Mouse (Mus musculus) neural tube, embryonic 11.5 days (tissue): ENCODE results near the gene Dazap1. TPM values are rescaled to one million over a fixed set of nuclear protein-coding genes. Genes with fewer than 3 reads are reported as not detected.
A peak's percentile ranks its signal among the peaks of the same experiment; 100 is the strongest.

ENCODE experiments used
- ATAC-seq: fragments of 200-750 bp; cut with Nextera tagmentation; 2 replicates; pipeline ENCODE4 v1.8.0; 2017; ENCODE audit warnings: moderate number of reproducible peaks, mild to moderate bottlenecking, moderate TSS enrichment, moderate library complexity; ENCODE audit not compliant: insufficient read depth, low FRiP score, low TSS enrichment
- DNase-seq: peaks from one replicate; pipeline ENCODE4 v3.0.0-alpha.2; 2015; ENCODE audit warnings: low spot score
- H3K27ac ChIP-seq: fragments of 300-500 bp; sonication (generic); 2 replicates; pipeline ENCODE4 v1.5.1; 2014; ENCODE audit warnings: low read depth, mild to moderate bottlenecking, low read length
- H3K27me3 ChIP-seq: fragments of 300-500 bp; sonication (generic); 2 replicates; pipeline ENCODE4 v1.6.1; 2014; ENCODE audit warnings: mild to moderate bottlenecking, low read length, mixed read lengths; ENCODE audit not compliant: control insufficient read depth, insufficient read depth
- H3K36me3 ChIP-seq: fragments of 300-500 bp; sonication (generic); 2 replicates; pipeline ENCODE4 v1.6.1; 2014; ENCODE audit warnings: mild to moderate bottlenecking, low read length, moderate library complexity, mixed read lengths; ENCODE audit not compliant: control insufficient read depth, insufficient read depth
- H3K4me1 ChIP-seq: fragments of 300-500 bp; sonication (generic); 2 replicates; pipeline ENCODE4 v1.6.1; 2014; ENCODE audit warnings: low read length, mixed read lengths; ENCODE audit not compliant: control insufficient read depth, insufficient read depth
- H3K4me2 ChIP-seq: fragments of 300-500 bp; sonication (generic); 2 replicates; pipeline ENCODE4 v1.6.1; 2014; ENCODE audit warnings: low read depth, mild to moderate bottlenecking, moderate library complexity
- H3K4me3 ChIP-seq: fragments of 300-500 bp; sonication (generic); 2 replicates; pipeline ENCODE4 v1.5.1; 2014; ENCODE audit warnings: low read depth, low read length
- H3K9ac ChIP-seq: fragments of 300-500 bp; sonication (generic); 2 replicates; pipeline ENCODE4 v1.6.1; 2014; ENCODE audit warnings: mild to moderate bottlenecking, low read length
- H3K9me3 ChIP-seq: fragments of 300-500 bp; sonication (generic); 2 replicates; pipeline ENCODE4 v1.6.1; 2016; ENCODE audit warnings: low read length; ENCODE audit not compliant: control insufficient read depth
- WGBS: fragments of 180-500 bp; shearing (Covaris S2); extraction: QIAGEN DNeasy Blood & Tissue Kit; methylation state at CpG from one replicate; pipeline ENCODE4 v1.1.7; 2014; 5-methylcytosine and 5-hydroxymethylcytosine counted together
- polyA plus RNA-seq: library from polyadenylated mRNA; unstranded; fragments of >200 nt; fragmentation: Nextera tagmentation; extraction: Ambion mirVana; gene quantifications from 2 replicates; pipeline ENCODE4 v1.2.1, GENCODE M21; 2014

The Dazap1 gene
- polyA plus RNA-seq, 1 experiment from 2014 or later, result 51.9 TPM

GRCm38 (mm10) chr10:80253551-80253950 is 7.7 kb upstream of the Dazap1 start:
- Histone ChIP-seq H3K9ac (no peak overlapping the region), H3K27me3 (no peaks in the 10 kb centered on the region), H3K4me2 (no peak overlapping the region), H3K36me3 (peaks cover 14% of the 10 kb centered on the region), H3K4me3 (no peak overlapping the region), H3K9me3 (no peaks in the 10 kb centered on the region), H3K4me1 (peaks cover 12% of the 10 kb centered on the region; the same call in 1 of the 2 replicates), H3K27ac (no peak overlapping the region)
- ATAC-seq, result no peak
- WGBS, result 84% methylated on average over 6 of the region's 6 CpGs
- no peak for DNase-seq

- H3K4me3 ChIP-seq, result no peak overlapping the region
- WGBS, result 95% methylated on average over 26 of the region's 26 CpGs
These were observed 6.7 kb upstream of the Dazap1 start for GRCm38 (mm10) chr10:80254331-80255297.

DNA sequence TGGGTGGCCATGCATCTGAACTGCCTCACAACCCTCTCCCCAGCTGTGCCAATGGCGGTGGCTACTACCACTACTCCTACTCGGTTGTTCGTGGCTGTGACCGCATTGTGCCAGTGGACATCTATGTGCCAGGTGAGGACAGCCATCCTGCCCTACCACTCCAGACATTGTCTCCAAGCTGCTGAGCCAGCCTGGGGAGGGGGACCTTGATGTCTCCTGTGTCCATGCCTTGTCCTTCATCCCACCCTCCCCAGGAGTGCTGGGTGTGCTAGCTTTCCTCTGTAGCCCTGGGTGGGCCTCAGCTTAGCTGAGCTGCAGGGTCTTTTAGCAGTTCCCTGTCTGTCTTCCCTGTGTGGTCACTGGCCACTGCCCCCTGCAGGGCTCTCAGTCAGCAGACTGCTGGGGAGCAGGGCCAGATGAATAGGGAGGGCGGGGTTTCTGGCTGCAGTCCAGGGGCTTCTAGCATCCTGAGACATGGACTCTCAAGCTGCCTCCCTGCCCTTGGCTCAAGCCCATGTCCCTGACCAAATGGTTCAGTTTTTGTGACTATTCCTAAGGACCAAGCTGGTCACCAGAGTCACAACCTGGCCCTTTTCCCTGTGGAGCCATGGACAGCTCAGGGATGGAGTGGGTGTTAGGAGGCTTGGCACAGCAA is 5.3 kb upstream of the Dazap1 start:
- Histone ChIP-seq H3K4me2 (no peak overlapping the region), H3K4me3 (no peak overlapping the region), H3K27me3 (no peaks in the 10 kb centered on the region), H3K27ac (no peak overlapping the region), H3K36me3 (peaks cover 14% of the 10 kb centered on the region), H3K9me3 (no peaks in the 10 kb centered on the region), H3K9ac (no peak overlapping the region), H3K4me1 (peaks cover 15% of the 10 kb centered on the region)
- 94% methylated on average over 5 of the region's 5 CpGs for WGBS
- ATAC-seq, result no peak
- DNase-seq, result no peak

More at GRCm38 (mm10) chr10:80254331-80255297, 6.7 kb upstream of the Dazap1 start:
- no peak overlapping the region for H3K9ac ChIP-seq
- H3K27me3 ChIP-seq, result no peaks in the 10 kb centered on the region
- H3K4me1 ChIP-seq, result peaks cover 16% of the 10 kb centered on the region
- no peak for ATAC-seq
- peaks cover 14% of the 10 kb centered on the region for H3K36me3 ChIP-seq
- no peak for DNase-seq
- no peak overlapping the region for H3K27ac ChIP-seq
- no peaks in the 10 kb centered on the region for H3K9me3 ChIP-seq
- no peak overlapping the region for H3K4me2 ChIP-seq

- Histone ChIP-seq H3K4me2 (no peak overlapping the region), H3K36me3 (peaks cover 14% of the 10 kb centered on the region), H3K9ac (no peak overlapping the region), H3K27me3 (no peaks in the 10 kb centered on the region), H3K4me3 (no peak overlapping the region), H3K27ac (no peak overlapping the region), H3K9me3 (no peaks in the 10 kb centered on the region), H3K4me1 (peaks cover 15% of the 10 kb centered on the region)
- WGBS, result 92% methylated on average over 2 of the region's 2 CpGs
- no peak for ATAC-seq
- DNase-seq, result no peak
These were observed 3.4 kb upstream of the Dazap1 start for GRCm38 (mm10) chr10:80257936-80258335.

DNA sequence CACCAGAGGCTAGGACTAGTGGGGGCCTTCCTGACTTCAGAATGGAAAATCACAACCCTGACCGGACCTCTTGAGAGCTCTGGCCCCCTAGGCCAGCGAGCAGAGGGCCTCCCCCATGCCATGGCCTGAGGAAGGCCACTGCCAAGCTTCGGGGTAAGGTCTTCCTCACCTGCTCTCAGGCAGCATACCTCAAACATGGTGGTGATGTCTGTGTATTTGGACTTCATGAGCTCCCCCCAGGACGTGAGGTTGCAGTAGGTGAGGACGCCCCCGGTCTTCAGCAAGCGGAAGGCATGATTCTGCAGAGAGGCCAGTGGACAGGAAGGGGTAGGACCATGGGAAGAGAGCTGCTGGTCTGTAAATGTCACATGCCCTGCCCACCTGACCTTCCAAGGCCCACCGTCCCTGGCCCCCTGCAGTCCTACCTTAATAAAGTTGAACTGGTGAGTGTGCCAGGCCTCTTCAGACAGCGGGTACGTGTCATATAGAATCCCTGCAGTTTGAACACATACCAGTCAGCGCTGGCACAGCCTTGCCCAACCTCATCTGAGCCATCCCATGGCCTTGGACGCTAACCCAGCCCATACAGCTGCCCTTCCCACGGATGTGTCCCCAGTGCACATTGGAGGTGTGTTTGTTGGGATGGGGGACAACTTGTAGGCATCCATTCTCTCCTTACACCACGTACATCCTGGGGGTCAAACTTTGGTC is 2.4 kb upstream of the Dazap1 start:
- peak overlapping the region; percentile 65; the same call in 1 of the 2 replicates for H3K4me2 ChIP-seq
- no peaks in the 10 kb centered on the region for H3K27me3 ChIP-seq
- ATAC-seq (no peak), DNase-seq (no peak)
- WGBS, result 92% methylated on average over 14 of the region's 14 CpGs
- peaks cover 14% of the 10 kb centered on the region for H3K36me3 ChIP-seq
- no peak overlapping the region for H3K4me3 ChIP-seq
- H3K9ac ChIP-seq, result no peak overlapping the region
- H3K27ac ChIP-seq, result no peak overlapping the region
- H3K9me3 ChIP-seq, result no peaks in the 10 kb centered on the region
- H3K4me1 ChIP-seq, result peaks cover 15% of the 10 kb centered on the region

DNA sequence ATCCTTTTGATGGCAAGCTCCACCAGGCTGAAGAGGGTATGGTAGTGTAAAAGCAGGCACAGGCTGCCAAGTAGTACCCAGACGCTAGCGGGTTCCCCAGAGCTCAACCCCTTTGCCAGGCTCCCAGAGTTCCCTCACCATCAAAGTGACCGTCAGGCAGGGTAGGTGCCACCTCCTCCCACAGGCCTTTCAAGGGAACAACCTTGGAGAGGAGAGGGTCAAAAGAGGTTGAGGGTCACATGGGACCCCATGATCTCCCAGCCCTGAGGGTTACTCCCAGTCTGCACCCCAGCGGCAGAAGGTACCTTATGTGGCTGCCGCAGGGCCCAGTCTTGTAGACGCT is 1.9 kb upstream of the Dazap1 start:
- H3K4me3 ChIP-seq, result peak overlapping the region; percentile 43
- H3K36me3 ChIP-seq, result peaks cover 12% of the 10 kb centered on the region
- WGBS, result 78% methylated on average over 6 of the region's 6 CpGs
- H3K4me1 ChIP-seq, result peaks cover 15% of the 10 kb centered on the region
- no peaks in the 10 kb centered on the region for H3K9me3 ChIP-seq
- peak overlapping the region; percentile 48 for H3K9ac ChIP-seq
- H3K27me3 ChIP-seq, result no peaks in the 10 kb centered on the region
- no peak overlapping the region for H3K27ac ChIP-seq
- no peak for DNase-seq
- no peak for ATAC-seq
- peak overlapping the region; percentile 65 for H3K4me2 ChIP-seq

- H3K9me3 ChIP-seq, result no peaks in the 10 kb centered on the region
- 9% methylated on average over 19 of the region's 19 CpGs for WGBS
- peaks cover 9% of the 10 kb centered on the region for H3K36me3 ChIP-seq
- H3K4me2 ChIP-seq, result peak overlapping the region; percentile 65
- H3K27ac ChIP-seq, result peak overlapping the region; percentile 90
- DNase-seq, result peak; percentile 63
- no peak for ATAC-seq
- peaks cover 15% of the 10 kb centered on the region for H3K4me1 ChIP-seq
- peak overlapping the region; percentile 48 for H3K9ac ChIP-seq
- peak overlapping the region; percentile 43 for H3K4me3 ChIP-seq
- no peaks in the 10 kb centered on the region for H3K27me3 ChIP-seq
These were observed 1.2 kb upstream of the Dazap1 start for GRCm38 (mm10) chr10:80259861-80260641.

DNA sequence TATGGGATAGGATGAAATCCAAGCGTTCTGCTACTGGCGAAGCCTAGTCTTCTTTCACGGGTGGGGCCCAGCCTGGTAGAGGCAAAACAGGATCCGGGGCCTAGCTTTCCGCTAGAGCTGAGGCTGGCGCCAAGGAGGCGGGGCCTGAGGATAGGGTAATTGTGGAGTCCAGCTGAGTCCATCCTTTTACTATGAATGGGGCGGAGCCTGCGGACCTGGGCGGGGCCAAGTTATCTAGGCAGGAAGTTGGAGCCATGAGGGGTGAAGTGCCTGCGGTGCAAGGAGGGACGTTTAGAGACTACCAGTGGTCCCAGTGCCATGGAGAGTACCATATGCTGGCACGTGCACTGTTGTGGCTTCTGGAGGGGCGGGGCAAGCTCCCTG is 291 bp downstream of the Dazap1 start:
- Histone ChIP-seq H3K27ac (peak overlapping the region; percentile 90), H3K4me2 (peak overlapping the region; percentile 65), H3K36me3 (peaks cover 1% of the 10 kb centered on the region), H3K9ac (peak overlapping the region; percentile 48), H3K4me1 (peaks cover 26% of the 10 kb centered on the region), H3K9me3 (no peaks in the 10 kb centered on the region), H3K4me3 (peak overlapping the region; percentile 43), H3K27me3 (no peaks in the 10 kb centered on the region)
- ATAC-seq, result peak; percentile 46
- DNase-seq, result peak; percentile 93
- 0% methylated on average over 14 of the region's 14 CpGs for WGBS
